Mouse (Mus musculus): ENCODE results near the gene Ext2.

GRCm38 (mm10) chr2:93649243-93649870, 173.0 kb downstream of the Ext2 start:
- TF ChIP-seq EP300 (IDR thresholded peaks at IDR 0.05; ENCODE audit: insufficient read depth, low read depth, low read length) (no peak), CTCF (IDR thresholded peaks at IDR 0.05) (no peak), POLR2A (IDR thresholded peaks at IDR 0.05; ENCODE audit: insufficient read depth, low read depth, low read length) (no peak)

Measured in heart, adult 2 months (tissue).